Mouse (Mus musculus) embryonic fibroblast, embryonic 13.5 days (primary cell): ENCODE measurements around the gene Aph1a.

Source experiments
- CTCF ChIP-seq: IDR thresholded peaks from 2 replicates; pipeline ENCODE4 v1.5.1; 2011; ENCODE audit warnings: mild to moderate bottlenecking, control low read depth, low read length, moderate library complexity, borderline replicate concordance; ENCODE audit not compliant: insufficient read depth
- POLR2A ChIP-seq: IDR thresholded peaks from 2 replicates; pipeline ENCODE4 v1.6.1; 2011; ENCODE audit warnings: low read depth, mild to moderate bottlenecking, control low read depth, low read length, moderate library complexity

DNA sequence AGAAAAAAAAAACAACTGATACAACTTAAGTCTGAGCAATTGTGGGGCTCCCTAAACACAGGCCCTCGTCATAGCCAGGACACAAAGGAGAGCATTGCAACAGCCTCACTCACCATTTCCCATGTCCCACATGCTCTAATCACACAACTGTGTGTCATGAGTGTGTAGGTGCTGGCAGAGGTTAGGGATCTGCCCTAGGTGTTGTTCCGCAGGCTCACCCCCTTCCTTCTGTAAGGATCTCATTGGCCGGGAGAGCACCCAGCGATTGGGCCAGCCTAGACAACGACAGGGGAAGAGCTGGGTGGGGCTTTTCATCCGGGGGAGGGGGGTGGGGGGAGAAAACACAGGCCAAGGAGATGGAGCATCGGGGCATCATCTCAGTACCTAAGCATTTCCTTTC, 30.2 kb upstream of the Aph1a start:
- TF ChIP-seq CTCF (no peak), POLR2A (no peak)
